26 mouse cellular contexts compared by ENCODE assay signal in genomic region chr17:81697695-81698094, GRCm38 (mm10). TPM values are rescaled to one million over a fixed set of nuclear protein-coding genes. Genes with fewer than 3 reads are reported as not detected.
A peak's percentile ranks its signal among the peaks of the same experiment; 100 is the strongest.
DNase-seq lines count a peak whose midpoint lies in the region; ATAC-seq and TF ChIP-seq lines count a peak whose summit lies in the region.
"Had no signal": no experiment of that assay in that cellular context is flagged by ENCODE, and none has a peak within 500 bp of the region (broad histone marks: within the 10 kb centered on the region; RNA-seq: fewer than 3 reads in every experiment).

No protein-coding gene starts in this region.

- no peak for TF ChIP-seq EP300 in MEL (IDR thresholded peaks at IDR 0.05; ENCODE audit: low read depth in 1 of 2, low read length in 2 of 2)

- peak; percentile 63 for DNase-seq in MEL (ENCODE audit: low read depth, low spot score)
- no peak for DNase-seq in embryo, embryonic 10.5 days (ENCODE audit: low spot score)
- no peak for DNase-seq in lung, adult 18-20 months
- DNase-seq: adrenal gland, adult 2 months; adrenal gland, postnatal 14 days; cerebellum, adult 11 months; cerebellum, adult 2 months; cerebellum, adult 9-11 months; cerebellum, postnatal 25 days; forebrain, postnatal 0 days; gastrocnemius, adult 2 months; gastrocnemius, postnatal 14 days; heart, adult 18-20 months; heart, postnatal 10 days; heart, postnatal 36 days had no signal

- peak overlapping the region; percentile 9 to 24; a peak in 3 of 4 replicates for H3K4me3 ChIP-seq in MEL (ENCODE audit: control insufficient read depth in 1 of 2, insufficient read depth in 1 of 2, low read depth in 2 of 2, low read length in 2 of 2)
- no peak overlapping the region for H3K4me3 ChIP-seq in intestine, postnatal 0 days (ENCODE audit: low read depth, low read length)
- H3K4me3 ChIP-seq: forebrain, embryonic 10.5 days; gastrocnemius, adult 2 months; heart, embryonic 12.5 days; heart, embryonic 15.5 days; hindbrain, embryonic 10.5 days; hindbrain, embryonic 13.5 days had no signal

- peaks cover 0 to 24% of the 10 kb centered on the region in 2 experiments; a peak in 2 of 4 replicates for H3K36me3 ChIP-seq in MEL (ENCODE audit: control insufficient read depth in 1 of 2, insufficient read depth in 2 of 2, low read length in 2 of 2)
- H3K36me3 ChIP-seq in intestine, postnatal 0 days (ENCODE audit: control insufficient read depth, insufficient read depth): no peaks in the 10 kb centered on the region
- H3K36me3 ChIP-seq: forebrain, embryonic 10.5 days; heart, embryonic 15.5 days; hindbrain, embryonic 10.5 days; hindbrain, embryonic 13.5 days had no signal

- 0 out of 2 replicates have a peak overlapping the region, but pooled peaks have one; percentile 34 for H3K27ac ChIP-seq in MEL (ENCODE audit: control insufficient read depth, low read depth, low read length)
- H3K27ac ChIP-seq in intestine, postnatal 0 days (ENCODE audit: low read depth, low read length): no peak overlapping the region
- H3K27ac ChIP-seq: forebrain, embryonic 10.5 days; gastrocnemius, adult 2 months; heart, embryonic 15.5 days; hindbrain, embryonic 10.5 days; hindbrain, embryonic 13.5 days had no signal

- H3K79me2 ChIP-seq in MEL (ENCODE audit: control insufficient read depth, insufficient read depth, low read length, poor library complexity): no peaks in the 10 kb centered on the region

- WGBS in intestine, postnatal 0 days: 34% methylated on average over 2 of the region's 2 CpGs

- no peak for TF ChIP-seq POLR2A in MEL (IDR thresholded peaks at IDR 0.05; ENCODE audit: control insufficient read depth in 1 of 2, insufficient read depth in 1 of 2, low read depth in 1 of 2, low read length in 2 of 2, poor library complexity in 1 of 2)

- H3K27me3 ChIP-seq in MEL (ENCODE audit: control insufficient read depth in 1 of 2, insufficient read depth in 2 of 2, low read length in 2 of 2): no peaks in the 10 kb centered on the region
- H3K27me3 ChIP-seq in intestine, postnatal 0 days (replicated peaks; ENCODE audit: control insufficient read depth, insufficient read depth, low read length): no peaks in the 10 kb centered on the region
- H3K27me3 ChIP-seq: heart, embryonic 12.5 days; heart, embryonic 15.5 days; hindbrain, embryonic 13.5 days had no signal

- 0 out of 2 replicates have a peak, but pooled peaks have one; percentile 35 for ATAC-seq in granulocyte monocyte progenitor cell, adult 5-6 weeks (replicated peaks; ENCODE audit: poor library complexity, severe bottlenecking)
- 0 out of 2 replicates have a peak, but pooled peaks have one; percentile 42 for ATAC-seq in megakaryocyte progenitor cell, adult 5-6 weeks (replicated peaks; ENCODE audit: poor library complexity)
- no peak for ATAC-seq in intestine, postnatal 0 days
- ATAC-seq: forebrain, embryonic 14.5 days; forebrain, postnatal 0 days; hindbrain, embryonic 16.5 days; Patski had no signal

- TF ChIP-seq CTCF in MEL (IDR thresholded peaks at IDR 0.05 in 2 of 3, conservative IDR thresholded peaks at IDR 0.05 in 1 of 3; ENCODE audit: control insufficient read depth in 1 of 3, insufficient read depth in 1 of 3, low read depth in 2 of 3, low read length in 3 of 3, poor library complexity in 1 of 3, severe bottlenecking in 1 of 3): no peak
- no peak for TF ChIP-seq CTCF in intestine, postnatal 0 days (IDR thresholded peaks at IDR 0.05; ENCODE audit: low read depth)

- TF ChIP-seq RAD21 in MEL (IDR thresholded peaks at IDR 0.05; ENCODE audit: low read depth, low read length): no peak

- no peak overlapping the region for H3K4me2 ChIP-seq in intestine, postnatal 0 days (replicated peaks; ENCODE audit: low read depth)
- H3K4me2 ChIP-seq: heart, embryonic 12.5 days; heart, embryonic 15.5 days; hindbrain, embryonic 13.5 days had no signal

- H3K4me1 ChIP-seq in MEL (ENCODE audit: control insufficient read depth in 1 of 2, insufficient read depth in 2 of 2, low read length in 2 of 2): peaks cover 16 to 18% of the 10 kb centered on the region in 2 experiments
- H3K4me1 ChIP-seq in intestine, postnatal 0 days (replicated peaks; ENCODE audit: control insufficient read depth, insufficient read depth, low read length): no peaks in the 10 kb centered on the region

- peak overlapping the region; percentile 66 for H3K9ac ChIP-seq in MEL (ENCODE audit: control insufficient read depth, low read depth, low read length, poor library complexity, severe bottlenecking)
- no peak overlapping the region for H3K9ac ChIP-seq in intestine, postnatal 0 days (ENCODE audit: low read depth, low read length)
- H3K9ac ChIP-seq: forebrain, postnatal 0 days; heart, embryonic 12.5 days; heart, embryonic 15.5 days; hindbrain, embryonic 13.5 days had no signal

- H3K9me3 ChIP-seq in MEL (replicated peaks; ENCODE audit: insufficient read depth, low read length): no peaks in the 10 kb centered on the region
- no peaks in the 10 kb centered on the region for H3K9me3 ChIP-seq in intestine, postnatal 0 days (ENCODE audit: control insufficient read depth)
- H3K9me3 ChIP-seq: forebrain, embryonic 10.5 days; heart, embryonic 12.5 days; heart, embryonic 15.5 days; hindbrain, embryonic 10.5 days; hindbrain, embryonic 13.5 days had no signal

TF ChIP-seq in MEL, 35 proteins besides CTCF, POLR2A, EP300 and RAD21:
- TF ChIP-seq MYC (IDR thresholded peaks at IDR 0.05; ENCODE audit: low read depth, low read length) (peak; percentile 88), NRF1 (IDR thresholded peaks at IDR 0.05; ENCODE audit: insufficient read depth, low read depth, low read length, poor library complexity, severe bottlenecking) (no peak), MAX (IDR thresholded peaks at IDR 0.05; ENCODE audit: low read length) (peak; percentile 90), MAFK (IDR thresholded peaks at IDR 0.05; ENCODE audit: borderline replicate concordance, low read depth, low read length) (no peak), UBTF (IDR thresholded peaks at IDR 0.05; ENCODE audit: borderline replicate concordance, insufficient read depth, low read depth, low read length) (no peak), SIN3A (IDR thresholded peaks at IDR 0.05; ENCODE audit: low read length) (no peak), USF1 (IDR thresholded peaks at IDR 0.05; ENCODE audit: low read depth, low read length) (0 out of 2 replicates have a peak, but pooled peaks have one; percentile 5), TCF12 (IDR thresholded peaks at IDR 0.05; ENCODE audit: low read depth, low read length) (no peak), POLR2AphosphoS2 (IDR thresholded peaks at IDR 0.05; ENCODE audit: low read length) (no peak), MXI1 (IDR thresholded peaks at IDR 0.05; ENCODE audit: low read depth, low read length) (peak; percentile 59), JUND (IDR thresholded peaks at IDR 0.05; ENCODE audit: low read depth, low read length) (no peak), TAL1 (IDR thresholded peaks at IDR 0.05; ENCODE audit: low read length) (no peak), BHLHE40 (IDR thresholded peaks at IDR 0.05; ENCODE audit: borderline replicate concordance, low read depth, low read length) (no peak), USF2 (IDR thresholded peaks at IDR 0.05; ENCODE audit: borderline replicate concordance in 1 of 2, insufficient read depth in 1 of 2, low read depth in 1 of 2, low read length in 2 of 2) (no peak), MYB (IDR thresholded peaks at IDR 0.05; ENCODE audit: low read depth, low read length) (no peak), MAZ (IDR thresholded peaks at IDR 0.05; ENCODE audit: low read depth, low read length) (no peak), POLR2AphosphoS5 (IDR thresholded peaks at IDR 0.05; ENCODE audit: borderline replicate concordance, low read depth, low read length) (no peak), ZNF384 (IDR thresholded peaks at IDR 0.05; ENCODE audit: low read depth, low read length) (peak; percentile 71; the same call in 1 of the 2 replicates), ELF1 (IDR thresholded peaks at IDR 0.05; ENCODE audit: low read depth, low read length) (no peak), MEF2A (IDR thresholded peaks at IDR 0.05; ENCODE audit: extremely low read depth, insufficient replicate concordance, low read depth, low read length, poor library complexity, severe bottlenecking) (no peak), NELFE (IDR thresholded peaks at IDR 0.05; ENCODE audit: low read depth, low read length) (no peak), SMC3 (IDR thresholded peaks at IDR 0.05; ENCODE audit: low read depth, low read length) (no peak), HCFC1 (IDR thresholded peaks at IDR 0.05; ENCODE audit: low read depth, low read length) (no peak; the same call in 1 of the 2 replicates), GATA1 (IDR thresholded peaks at IDR 0.05; ENCODE audit: low read depth, low read length) (no peak), CHD2 (IDR thresholded peaks at IDR 0.05; ENCODE audit: low read length) (no peak), KAT2A (conservative IDR thresholded peaks at IDR 0.05; ENCODE audit: low read depth, low read length) (no peak), ZMIZ1 (IDR thresholded peaks at IDR 0.05; ENCODE audit: low read depth, low read length) (no peak), CHD1 (IDR thresholded peaks at IDR 0.05; ENCODE audit: low read depth, low read length) (0 out of 2 replicates have a peak, but pooled peaks have one; percentile 33), ZKSCAN1 (IDR thresholded peaks at IDR 0.05; ENCODE audit: low read depth, low read length) (no peak), TBP (IDR thresholded peaks at IDR 0.05; ENCODE audit: low read depth, low read length) (no peak), E2F4 (IDR thresholded peaks at IDR 0.05; ENCODE audit: borderline replicate concordance, low read depth, low read length) (no peak), ZC3H11A (IDR thresholded peaks at IDR 0.05; ENCODE audit: low read depth, low read length) (no peak), GABPA (IDR thresholded peaks at IDR 0.05; ENCODE audit: low read depth, low read length) (no peak), ETS1 (IDR thresholded peaks at IDR 0.05; ENCODE audit: low read depth, low read length) (no peak; the same call in 1 of the 2 replicates), RCOR1 (IDR thresholded peaks at IDR 0.05; ENCODE audit: low read depth, low read length) (no peak)
TF ChIP-seq in MEL: peak in this region for 6.

RNA-seq across cellular contexts. Expression of gene Slc8a1, which starts 40.5 kb away (rescaled TPM):
- total RNA-seq in MEL (2012; rRNA removed): 1.0 and 1.8 TPM in 2 replicates
- polyA plus RNA-seq in MEL (2012; ENCODE audit: insufficient read depth in 1 of 2, insufficient read length in 2 of 2, low read depth in 1 of 2, low replicate concordance in 2 of 2, missing spikeins in 1 of 2): under 1 TPM in 1 of 2 experiments, not detected in 1; 0.86 TPM
- total RNA-seq in granulocyte monocyte progenitor cell, adult 5-6 weeks (2014; fragmentation: Nextera tagmentation): 6.3 and 9.7 TPM in 2 replicates
- 6.2 and 8.4 TPM in 2 replicates for total RNA-seq in granulocyte monocyte progenitor cell, adult 5-6 weeks (2017)
- total RNA-seq in megakaryocyte progenitor cell, adult 5-6 weeks (2015): 2.9 and 5.8 TPM in 2 replicates
- 4.5 and 4.8 TPM in 2 replicates for total RNA-seq in megakaryocyte progenitor cell, adult 5-6 weeks (2017)
- 2.9 and 3.3 TPM in 2 replicates for polyA plus RNA-seq in intestine, postnatal 0 days (2015; fragmentation: Nextera tagmentation; extraction: Ambion mirVana)
- polyA plus RNA-seq: Patski had no signal
